ENCODE assay signal across 24 mouse cellular contexts in the genomic region with DNA sequence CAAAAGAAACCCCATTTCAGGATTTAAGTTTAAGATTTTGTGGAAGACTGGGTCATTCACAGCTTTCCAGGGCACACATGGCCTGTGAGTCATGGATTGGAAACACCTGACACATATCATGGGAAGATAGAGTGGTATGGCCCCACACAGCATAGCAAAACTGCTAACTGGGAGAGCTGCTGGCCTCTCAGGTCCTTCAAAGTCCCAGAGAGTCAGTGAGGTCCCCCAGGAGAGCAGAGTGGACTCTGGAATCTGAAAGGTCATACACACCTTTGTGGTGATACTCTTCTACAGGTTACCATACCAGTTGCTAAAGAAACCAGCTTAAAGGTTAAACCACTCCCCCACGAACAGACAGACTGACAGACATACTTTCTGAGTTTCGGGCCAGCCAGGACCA.
DNase-seq lines count a peak whose midpoint lies in the region; ATAC-seq and TF ChIP-seq lines count a peak whose summit lies in the region.
"Had no signal": no experiment of that assay in that cellular context is flagged by ENCODE, and none has a peak within 500 bp of the region (broad histone marks: within the 10 kb centered on the region; RNA-seq: fewer than 3 reads in every experiment).

No protein-coding gene starts in this region.

- H3K9me3 ChIP-seq in heart, embryonic 15.5 days (replicated peaks): no peaks in the 10 kb centered on the region
- no peaks in the 10 kb centered on the region for H3K9me3 ChIP-seq in heart, embryonic 10.5 days
- no peaks in the 10 kb centered on the region for H3K9me3 ChIP-seq in liver, embryonic 16.5 days (replicated peaks; ENCODE audit: control insufficient read depth, low read length)
- H3K9me3 ChIP-seq in liver, embryonic 11.5 days (ENCODE audit: control insufficient read depth, low read length): no peaks in the 10 kb centered on the region
- H3K9me3 ChIP-seq in intestine, postnatal 0 days (ENCODE audit: control insufficient read depth): no peaks in the 10 kb centered on the region
- H3K9me3 ChIP-seq: embryonic facial prominence, embryonic 15.5 days; forebrain, embryonic 10.5 days; hindbrain, embryonic 12.5 days had no signal

- peak overlapping the region; percentile 36 for H3K27ac ChIP-seq in heart, embryonic 15.5 days
- no peak overlapping the region for H3K27ac ChIP-seq in heart, embryonic 10.5 days
- no peak overlapping the region; the same call in 1 of the 2 replicates for H3K27ac ChIP-seq in liver, embryonic 16.5 days (ENCODE audit: low read length)
- H3K27ac ChIP-seq in liver, embryonic 11.5 days (ENCODE audit: low read depth, low read length): no peak overlapping the region
- peak overlapping the region; percentile 74 for H3K27ac ChIP-seq in intestine, postnatal 0 days (ENCODE audit: low read depth, low read length)
- H3K27ac ChIP-seq: embryonic facial prominence, embryonic 15.5 days; forebrain, embryonic 10.5 days; gastrocnemius, adult 2 months; hindbrain, embryonic 12.5 days had no signal

- no peak for ATAC-seq in heart, embryonic 15.5 days (replicated peaks; ENCODE audit: insufficient number of reproducible peaks, insufficient read depth, low FRiP score, low read depth)
- peak; percentile 67; the same call in 1 of the 2 replicates for ATAC-seq in liver, embryonic 16.5 days (ENCODE audit: low read depth)
- ATAC-seq in liver, embryonic 11.5 days (replicated peaks; ENCODE audit: low FRiP score): no peak
- peak; percentile 93 for ATAC-seq in intestine, postnatal 0 days
- ATAC-seq: activated CD4-positive, CD25-positive, alpha-beta regulatory T cell, adult 4 months; forebrain, embryonic 14.5 days; hindbrain, embryonic 16.5 days; inflammation-experienced regulatory T-cells, adult 6 months; Patski had no signal

- WGBS in heart, embryonic 15.5 days: 88% methylated on average over 2 of the region's 2 CpGs
- WGBS in heart, embryonic 10.5 days: 82% methylated on average over 2 of the region's 2 CpGs
- WGBS in liver, embryonic 16.5 days (ENCODE audit: insufficient replicate concordance): 39% methylated on average over 2 of the region's 2 CpGs
- WGBS in liver, embryonic 11.5 days: 78% methylated on average over 2 of the region's 2 CpGs
- WGBS in intestine, postnatal 0 days: 45% methylated on average over 2 of the region's 2 CpGs

- no peak overlapping the region for H3K4me2 ChIP-seq in heart, embryonic 15.5 days
- no peak overlapping the region for H3K4me2 ChIP-seq in liver, embryonic 16.5 days (ENCODE audit: low read depth, low read length)
- H3K4me2 ChIP-seq in liver, embryonic 11.5 days: no peak overlapping the region
- H3K4me2 ChIP-seq in intestine, postnatal 0 days (replicated peaks; ENCODE audit: low read depth): no peak overlapping the region
- H3K4me2 ChIP-seq: embryonic facial prominence, embryonic 15.5 days; hindbrain, embryonic 12.5 days had no signal

- TF ChIP-seq CTCF in intestine, postnatal 0 days (IDR thresholded peaks at IDR 0.05; ENCODE audit: low read depth): no peak

- H3K36me3 ChIP-seq in heart, embryonic 15.5 days: no peaks in the 10 kb centered on the region
- H3K36me3 ChIP-seq in heart, embryonic 10.5 days: no peaks in the 10 kb centered on the region
- no peaks in the 10 kb centered on the region for H3K36me3 ChIP-seq in liver, embryonic 16.5 days (ENCODE audit: control insufficient read depth, insufficient read depth)
- no peaks in the 10 kb centered on the region for H3K36me3 ChIP-seq in liver, embryonic 11.5 days (ENCODE audit: control insufficient read depth, insufficient read depth, low read length)
- no peaks in the 10 kb centered on the region for H3K36me3 ChIP-seq in intestine, postnatal 0 days (ENCODE audit: control insufficient read depth, insufficient read depth)
- H3K36me3 ChIP-seq: embryonic facial prominence, embryonic 15.5 days; forebrain, embryonic 10.5 days; hindbrain, embryonic 12.5 days had no signal

- no peak for DNase-seq in heart, embryonic 10.5 days (ENCODE audit: low spot score)
- no peak for DNase-seq in liver, embryonic 11.5 days (ENCODE audit: low spot score)
- no peak for DNase-seq in cerebellum, adult 18-20 months
- DNase-seq: adrenal gland, adult 2 months; adrenal gland, postnatal 25 days; cerebellum, adult 2 months; cerebellum, postnatal 10 days; embryo, embryonic 11 days; gastrocnemius, adult 2 months; gastrocnemius, postnatal 25 days; heart, postnatal 4 days had no signal

- H3K9ac ChIP-seq in heart, embryonic 15.5 days: no peak overlapping the region
- no peak overlapping the region for H3K9ac ChIP-seq in liver, embryonic 16.5 days (ENCODE audit: low read depth, low read length)
- H3K9ac ChIP-seq in liver, embryonic 11.5 days (ENCODE audit: low read depth, low read length): no peak overlapping the region
- no peak overlapping the region for H3K9ac ChIP-seq in intestine, postnatal 0 days (ENCODE audit: low read depth, low read length)
- H3K9ac ChIP-seq: embryonic facial prominence, embryonic 15.5 days; hindbrain, embryonic 12.5 days had no signal

- H3K27me3 ChIP-seq in heart, embryonic 15.5 days: no peaks in the 10 kb centered on the region
- H3K27me3 ChIP-seq in heart, embryonic 10.5 days (ENCODE audit: insufficient read depth, poor library complexity, severe bottlenecking): no peaks in the 10 kb centered on the region
- no peaks in the 10 kb centered on the region for H3K27me3 ChIP-seq in liver, embryonic 16.5 days (ENCODE audit: control insufficient read depth, insufficient read depth, low read depth, low read length)
- no peaks in the 10 kb centered on the region for H3K27me3 ChIP-seq in liver, embryonic 11.5 days (replicated peaks; ENCODE audit: control insufficient read depth, insufficient read depth, low read length)
- H3K27me3 ChIP-seq in intestine, postnatal 0 days (replicated peaks; ENCODE audit: control insufficient read depth, insufficient read depth, low read length): no peaks in the 10 kb centered on the region
- H3K27me3 ChIP-seq: CH12.LX; embryonic facial prominence, embryonic 15.5 days; hindbrain, embryonic 12.5 days; Patski had no signal

- H3K4me1 ChIP-seq in heart, embryonic 15.5 days (replicated peaks): peaks cover 16% of the 10 kb centered on the region; the same call in 1 of the 2 replicates
- peaks cover 12% of the 10 kb centered on the region for H3K4me1 ChIP-seq in heart, embryonic 10.5 days
- no peaks in the 10 kb centered on the region for H3K4me1 ChIP-seq in liver, embryonic 16.5 days (ENCODE audit: control insufficient read depth, low read depth, low read length)
- H3K4me1 ChIP-seq in liver, embryonic 11.5 days (replicated peaks; ENCODE audit: control insufficient read depth, insufficient read depth, low read length): no peaks in the 10 kb centered on the region
- no peaks in the 10 kb centered on the region; the same call in 1 of the 2 replicates for H3K4me1 ChIP-seq in intestine, postnatal 0 days (replicated peaks; ENCODE audit: control insufficient read depth, insufficient read depth, low read length)
- H3K4me1 ChIP-seq: embryonic facial prominence, embryonic 15.5 days; forebrain, embryonic 10.5 days; hindbrain, embryonic 12.5 days had no signal

- no peak overlapping the region for H3K4me3 ChIP-seq in heart, embryonic 15.5 days
- H3K4me3 ChIP-seq in heart, embryonic 10.5 days: no peak overlapping the region
- no peak overlapping the region for H3K4me3 ChIP-seq in liver, embryonic 16.5 days (ENCODE audit: low read depth, low read length)
- H3K4me3 ChIP-seq in liver, embryonic 11.5 days (ENCODE audit: low read depth, low read length): no peak overlapping the region
- H3K4me3 ChIP-seq in intestine, postnatal 0 days (ENCODE audit: low read depth, low read length): no peak overlapping the region
- H3K4me3 ChIP-seq: embryonic facial prominence, embryonic 15.5 days; erythroblast, embryonic 14.5 days; forebrain, embryonic 10.5 days; gastrocnemius, adult 2 months; hindbrain, embryonic 12.5 days had no signal

Comparison
In these comparisons a context has a peak if more than half of its experiments do, and no peak if none do; other contexts are left out.
1. ATAC-seq: peak in liver, embryonic 16.5 days (single experiment) and intestine, postnatal 0 days (single experiment); none in heart, embryonic 15.5 days (single experiment) and liver, embryonic 11.5 days (single experiment).
2. H3K27ac ChIP-seq: peak in heart, embryonic 15.5 days (single experiment) and intestine, postnatal 0 days (single experiment); none in heart, embryonic 10.5 days (single experiment), liver, embryonic 16.5 days (single experiment) and liver, embryonic 11.5 days (single experiment).